Mouse (Mus musculus): ENCODE data around the gene Lsm2.

Gene Lsm2

GRCm38 (mm10) chr17:35007387-35007991 is 25.8 kb downstream of the Lsm2 start:
- DNase-seq (ENCODE audit: extremely low read depth, insufficient read length, low spot score), result no peak

- no peak for DNase-seq (ENCODE audit: extremely low read depth, insufficient read length, low spot score)
Measured at GRCm38 (mm10) chr17:35009586-35009985, 27.9 kb downstream of the Lsm2 start.

GRCm38 (mm10) chr17:35011440-35011839 is 29.8 kb downstream of the Lsm2 start:
- DNase-seq (ENCODE audit: extremely low read depth, insufficient read length, low spot score), result no peak

- DNase-seq (ENCODE audit: extremely low read depth, insufficient read length, low spot score), result no peak
Measured at GRCm38 (mm10) chr17:35012430-35012829, 30.8 kb downstream of the Lsm2 start.

GRCm38 (mm10) chr17:35013221-35013620 is 31.6 kb downstream of the Lsm2 start:
- no peak for DNase-seq (ENCODE audit: extremely low read depth, insufficient read length, low spot score)

- no peak for DNase-seq (ENCODE audit: extremely low read depth, insufficient read length, low spot score)
Measured at GRCm38 (mm10) chr17:35015296-35015695, 33.6 kb downstream of the Lsm2 start.

GRCm38 (mm10) chr17:35016376-35016775 is 34.7 kb downstream of the Lsm2 start, which contains the start of gene Vwa7:
TSS of gene Vwa7 (plus strand) at chr17:35016579.
- DNase-seq (ENCODE audit: extremely low read depth, insufficient read length, low spot score), result peak; percentile 63

GRCm38 (mm10) chr17:35016791-35017705 is 35.4 kb downstream of the Lsm2 start:
- DNase-seq (ENCODE audit: extremely low read depth, insufficient read length, low spot score), result no peak

GRCm38 (mm10) chr17:35017706-35018030 is 36.0 kb downstream of the Lsm2 start:
- no peak for DNase-seq (ENCODE audit: extremely low read depth, insufficient read length, low spot score)

- DNase-seq (ENCODE audit: extremely low read depth, insufficient read length, low spot score), result no peak
Measured at GRCm38 (mm10) chr17:35018171-35018570, 36.5 kb downstream of the Lsm2 start.

GRCm38 (mm10) chr17:35019894-35020293 is 38.2 kb downstream of the Lsm2 start:
- no peak for DNase-seq (ENCODE audit: extremely low read depth, insufficient read length, low spot score)

GRCm38 (mm10) chr17:35020551-35020950 is 38.9 kb downstream of the Lsm2 start:
- DNase-seq (ENCODE audit: extremely low read depth, insufficient read length, low spot score), result no peak

GRCm38 (mm10) chr17:35021163-35021808 is 39.6 kb downstream of the Lsm2 start:
- DNase-seq (ENCODE audit: extremely low read depth, insufficient read length, low spot score), result peak; percentile 58

- no peak for DNase-seq (ENCODE audit: extremely low read depth, insufficient read length, low spot score)
Measured at GRCm38 (mm10) chr17:35021842-35022477, 40.3 kb downstream of the Lsm2 start.

GRCm38 (mm10) chr17:35022541-35023060 is 40.9 kb downstream of the Lsm2 start:
- no peak for DNase-seq (ENCODE audit: extremely low read depth, insufficient read length, low spot score)

GRCm38 (mm10) chr17:35023221-35023620 is 41.6 kb downstream of the Lsm2 start:
- no peak for DNase-seq (ENCODE audit: extremely low read depth, insufficient read length, low spot score)

- DNase-seq (ENCODE audit: extremely low read depth, insufficient read length, low spot score), result no peak
Measured at GRCm38 (mm10) chr17:35023756-35024155, 42.1 kb downstream of the Lsm2 start.

- DNase-seq (ENCODE audit: extremely low read depth, insufficient read length, low spot score), result no peak
Measured at GRCm38 (mm10) chr17:35024261-35024660, 42.6 kb downstream of the Lsm2 start.

GRCm38 (mm10) chr17:35024691-35025488 is 43.2 kb downstream of the Lsm2 start:
- no peak for DNase-seq (ENCODE audit: extremely low read depth, insufficient read length, low spot score)

- DNase-seq (ENCODE audit: extremely low read depth, insufficient read length, low spot score), result no peak
Measured at GRCm38 (mm10) chr17:35026206-35026605, 44.5 kb downstream of the Lsm2 start.
